Comparison of ENCODE assay signal across 12 mouse cellular contexts in genomic region chr8:126914609-126915375, GRCm38 (mm10). TPM values are rescaled to one million over a fixed set of nuclear protein-coding genes. Genes with fewer than 3 reads are reported as not detected.
DNase-seq lines count a peak whose midpoint lies in the region; ATAC-seq and TF ChIP-seq lines count a peak whose summit lies in the region.
"Had no signal": no experiment of that assay in that cellular context is flagged by ENCODE, and none has a peak within 500 bp of the region (broad histone marks: within the 10 kb centered on the region; RNA-seq: fewer than 3 reads in every experiment).

No protein-coding gene starts in this region.

- H3K4me1 ChIP-seq in heart, embryonic 12.5 days (replicated peaks), result peaks cover 50% of the 10 kb centered on the region
- peaks cover 30% of the 10 kb centered on the region for H3K4me1 ChIP-seq in heart, postnatal 0 days (ENCODE audit: control insufficient read depth, insufficient read depth)

- 27% methylated on average over 10 of the region's 10 CpGs for WGBS in heart, embryonic 12.5 days
- 38% methylated on average over 10 of the region's 10 CpGs for WGBS in heart, postnatal 0 days

- H3K4me3 ChIP-seq in heart, embryonic 12.5 days, result no peak overlapping the region
- H3K4me3 ChIP-seq in heart, postnatal 0 days (ENCODE audit: low read depth, low read length), result no peak overlapping the region
- H3K4me3 ChIP-seq: left cerebral cortex, adult 2 months; stomach, embryonic 15.5 days had no signal

- TF ChIP-seq CTCF in heart, postnatal 0 days (IDR thresholded peaks at IDR 0.05; ENCODE audit: low read depth), result no peak

- no peaks in the 10 kb centered on the region for H3K9me3 ChIP-seq in heart, embryonic 12.5 days (replicated peaks)
- no peaks in the 10 kb centered on the region for H3K9me3 ChIP-seq in heart, postnatal 0 days (replicated peaks; ENCODE audit: control insufficient read depth, low read length)
- H3K9me3 ChIP-seq: stomach, embryonic 15.5 days had no signal

- H3K9ac ChIP-seq in heart, embryonic 12.5 days, result no peak overlapping the region
- H3K9ac ChIP-seq in heart, postnatal 0 days (replicated peaks; ENCODE audit: low read depth, low read length), result no peak overlapping the region
- H3K9ac ChIP-seq: stomach, embryonic 15.5 days had no signal

- no peaks in the 10 kb centered on the region for H3K27me3 ChIP-seq in heart, embryonic 12.5 days (replicated peaks)
- no peaks in the 10 kb centered on the region for H3K27me3 ChIP-seq in heart, postnatal 0 days (ENCODE audit: control insufficient read depth, insufficient read depth, low read length)
- H3K27me3 ChIP-seq: stomach, embryonic 15.5 days had no signal

- no peak for TF ChIP-seq EP300 in heart, postnatal 0 days (IDR thresholded peaks at IDR 0.05; ENCODE audit: low read depth)

- no peak for ATAC-seq in heart, embryonic 12.5 days (ENCODE audit: insufficient number of reproducible peaks, low FRiP score)
- ATAC-seq in heart, postnatal 0 days (ENCODE audit: insufficient read depth, low read depth), result no peak

- no peaks in the 10 kb centered on the region for H3K36me3 ChIP-seq in heart, embryonic 12.5 days
- no peaks in the 10 kb centered on the region for H3K36me3 ChIP-seq in heart, postnatal 0 days (replicated peaks; ENCODE audit: control insufficient read depth, insufficient read depth, low read length)
- H3K36me3 ChIP-seq: stomach, embryonic 15.5 days had no signal

- H3K27ac ChIP-seq in heart, embryonic 12.5 days (ENCODE audit: poor library complexity, severe bottlenecking), result no peak overlapping the region
- H3K27ac ChIP-seq in heart, postnatal 0 days (ENCODE audit: low read depth), result 0 out of 2 replicates have a peak overlapping the region, but pooled peaks have one; percentile 11
- H3K27ac ChIP-seq: left cerebral cortex, adult 2 months; stomach, embryonic 15.5 days had no signal

- no peak overlapping the region for H3K4me2 ChIP-seq in heart, embryonic 12.5 days
- H3K4me2 ChIP-seq in heart, postnatal 0 days (ENCODE audit: low read depth, low read length), result no peak overlapping the region
- H3K4me2 ChIP-seq: stomach, embryonic 15.5 days had no signal

- peak; percentile 53 for DNase-seq in heart, adult 8-10 months (ENCODE audit: low spot score)
- peak; percentile 63 for DNase-seq in lung, postnatal 10 days
- DNase-seq in lung, postnatal 14 days, result no peak
- peak; percentile 25 for DNase-seq in heart, postnatal 0 days (ENCODE audit: low spot score)
- peak; percentile 50 for DNase-seq in skeletal muscle tissue, adult 2 months (ENCODE audit: low read depth, low spot score)
- DNase-seq in frontal cortex, postnatal 14 days (ENCODE audit: low spot score in 2 of 2), result no peak
- DNase-seq: cerebellum, postnatal 14 days; gastrocnemius, postnatal 36 days; right cerebral cortex, postnatal 14 days had no signal

RNA-seq across cellular contexts. Expression of gene Tomm20, which starts 30.9 kb away (rescaled TPM):
- total RNA-seq in heart, adult 8-10 months (2022), result 100 to 1,000 TPM in 1 of 4 experiments, 10 to 100 TPM in 3; 82.0 to 104 (median 91.0) TPM
- 211 TPM in 2 replicates for polyA plus RNA-seq in heart, embryonic 12.5 days (2016; fragmentation: Nextera tagmentation; extraction: Ambion mirVana)
- 52.6 and 65.3 TPM in 2 replicates for total RNA-seq in heart, postnatal 0 days (2014; rRNA removed; ENCODE audit: low replicate concordance)
- 203 and 213 TPM in 2 replicates for polyA plus RNA-seq in heart, postnatal 0 days (2015; fragmentation: Nextera tagmentation; extraction: Ambion mirVana)

RNA-seq across cellular contexts. Expression of gene Rbm34, which starts 56.1 kb away (rescaled TPM):
- 1 to 10 TPM; 2.7 to 4.1 (median 3.2) TPM for total RNA-seq in heart, adult 8-10 months (2022)
- polyA plus RNA-seq in heart, embryonic 12.5 days (2016; fragmentation: Nextera tagmentation; extraction: Ambion mirVana), result 16.8 and 17.9 TPM in 2 replicates
- 1.3 and 3.9 TPM in 2 replicates for total RNA-seq in heart, postnatal 0 days (2014; rRNA removed; ENCODE audit: low replicate concordance)
- 8.0 and 8.8 TPM in 2 replicates for polyA plus RNA-seq in heart, postnatal 0 days (2015; fragmentation: Nextera tagmentation; extraction: Ambion mirVana)

Comparison
In these comparisons a context has a peak if more than half of its experiments do, and no peak if none do; other contexts are left out.
1. DNase-seq: peak in heart, adult 8-10 months (single experiment), lung, postnatal 10 days (single experiment), heart, postnatal 0 days (single experiment) and skeletal muscle tissue, adult 2 months (single experiment); none in lung, postnatal 14 days (single experiment) and frontal cortex, postnatal 14 days (0 of 2).